Mouse (Mus musculus): ENCODE measurements at regions not wholly inside any gene's neighbourhood (a gene's known extent, or its start where the extent isn't known, plus 50 kb on each side); places are given as distances from the start of the nearest gene placed in this dataset.

DNA sequence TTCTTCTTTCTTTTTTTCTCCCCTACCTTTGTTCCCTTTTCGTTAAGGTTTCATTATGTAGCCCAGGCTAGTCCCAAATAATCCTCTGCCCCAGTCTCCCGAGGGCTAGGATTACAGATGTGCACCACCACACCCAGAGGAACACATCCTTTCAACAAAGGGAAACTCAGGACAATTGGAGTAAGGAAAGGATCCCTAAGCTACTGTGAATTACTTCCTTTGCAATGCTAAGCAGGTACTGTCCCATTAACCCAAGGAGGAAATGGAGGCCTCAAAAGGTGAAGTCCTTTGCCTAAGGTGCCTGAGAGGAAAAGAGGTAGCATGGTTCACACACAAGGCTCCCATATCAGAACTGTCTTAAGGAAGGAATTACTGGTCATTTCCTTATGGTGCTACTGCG is 157.2 kb downstream of the En1 start:
- DNase-seq (ENCODE audit: low spot score in 2 of 2), result no peak

- no peak for DNase-seq (ENCODE audit: low spot score in 2 of 2)
These were observed 159.1 kb downstream of the En1 start for GRCm38 (mm10) chr1:120761364-120761763.

DNA sequence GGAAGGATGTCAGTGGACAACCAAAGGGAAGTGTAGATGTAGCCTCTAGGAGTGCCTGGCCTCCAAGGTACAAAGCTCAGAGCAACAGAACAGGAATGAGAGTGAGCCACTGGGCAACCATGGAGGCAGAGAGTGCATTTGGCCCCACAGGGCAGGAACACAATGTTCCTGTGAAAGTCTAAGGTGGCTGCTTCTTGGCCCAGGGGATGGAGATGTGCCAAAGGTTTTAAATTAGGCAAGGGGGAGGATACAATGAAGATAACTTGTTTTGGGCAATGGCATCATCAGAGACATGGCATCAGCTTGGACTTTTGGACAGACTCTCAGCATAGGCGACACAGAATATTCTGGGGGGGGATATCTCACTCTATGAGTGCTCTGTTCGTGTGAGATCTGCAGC is 160.3 kb downstream of the En1 start:
- no peak for DNase-seq (ENCODE audit: low spot score in 2 of 2)

- DNase-seq (ENCODE audit: low spot score in 2 of 2), result no peak
These were observed 160.8 kb downstream of the En1 start for GRCm38 (mm10) chr1:120762921-120763595.

DNA sequence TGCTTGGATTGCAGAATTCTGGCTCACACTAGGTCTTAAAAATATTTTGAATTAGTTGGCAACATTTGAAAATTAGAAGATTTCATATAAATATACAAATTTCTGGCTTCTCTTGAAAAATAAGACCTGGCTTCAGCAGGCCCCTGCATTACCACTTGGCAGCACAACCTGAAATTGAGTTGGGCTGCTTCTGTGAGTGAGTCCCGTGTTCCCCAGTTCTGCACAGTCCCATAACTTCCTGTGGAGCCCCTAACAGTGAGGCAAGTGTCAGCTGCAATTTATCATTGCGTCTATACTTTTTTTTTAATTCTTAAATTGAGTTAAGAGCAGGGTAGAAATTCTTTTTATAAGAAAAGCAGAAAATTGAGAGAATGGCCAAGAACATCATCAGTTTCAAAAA is 164.8 kb downstream of the En1 start:
- no peak for DNase-seq (ENCODE audit: low spot score in 2 of 2)

- DNase-seq (ENCODE audit: low spot score in 2 of 2), result no peak
These were observed 169.1 kb downstream of the En1 start for GRCm38 (mm10) chr1:120771269-120771668.

DNA sequence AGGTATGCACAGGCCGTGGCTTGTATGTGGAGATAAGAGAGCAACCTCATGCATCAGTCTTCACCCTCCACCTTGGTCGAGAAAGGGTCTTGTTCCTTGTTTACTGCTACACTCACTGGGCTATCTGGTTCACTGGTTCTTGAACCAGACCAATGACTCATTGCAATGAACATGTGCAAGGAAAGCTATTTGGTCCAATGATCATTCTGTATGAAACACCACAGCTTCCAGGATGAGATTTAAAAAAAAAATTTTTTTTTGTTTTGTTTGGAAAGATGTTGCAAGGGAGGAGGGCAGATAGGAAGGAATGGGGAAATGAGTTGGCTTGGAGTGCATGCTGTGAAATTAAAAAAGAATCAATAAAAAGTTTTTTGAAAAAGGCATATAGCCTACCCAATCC is 174.7 kb downstream of the En1 start:
- DNase-seq (ENCODE audit: low spot score in 2 of 2), result no peak

GRCm38 (mm10) chr1:120777468-120777867 is 175.2 kb downstream of the En1 start:
- DNase-seq (ENCODE audit: low spot score in 2 of 2), result no peak

DNA sequence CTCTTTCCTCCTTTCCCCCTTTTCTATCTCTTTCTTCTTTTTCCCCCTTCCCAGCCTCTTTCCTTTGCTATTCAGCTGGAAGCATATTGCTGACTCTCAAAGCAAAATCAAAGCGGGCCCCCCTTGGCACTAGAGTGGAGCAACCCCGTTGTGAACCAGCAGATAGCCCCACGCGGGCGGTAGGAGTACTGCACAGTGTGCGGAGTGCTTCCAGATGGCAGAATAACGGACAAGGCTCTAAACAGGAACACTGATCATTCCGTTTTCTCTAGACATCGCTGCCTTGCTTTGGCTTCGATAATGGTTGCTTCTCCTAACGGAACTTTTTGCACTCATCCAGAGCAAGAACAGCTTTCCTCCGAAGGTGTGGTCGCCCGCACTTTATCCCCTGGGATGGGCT is 193.0 kb downstream of the En1 start:
- peak in 1 of 2 experiments; percentile 3 for DNase-seq (ENCODE audit: low spot score in 2 of 2)

DNA sequence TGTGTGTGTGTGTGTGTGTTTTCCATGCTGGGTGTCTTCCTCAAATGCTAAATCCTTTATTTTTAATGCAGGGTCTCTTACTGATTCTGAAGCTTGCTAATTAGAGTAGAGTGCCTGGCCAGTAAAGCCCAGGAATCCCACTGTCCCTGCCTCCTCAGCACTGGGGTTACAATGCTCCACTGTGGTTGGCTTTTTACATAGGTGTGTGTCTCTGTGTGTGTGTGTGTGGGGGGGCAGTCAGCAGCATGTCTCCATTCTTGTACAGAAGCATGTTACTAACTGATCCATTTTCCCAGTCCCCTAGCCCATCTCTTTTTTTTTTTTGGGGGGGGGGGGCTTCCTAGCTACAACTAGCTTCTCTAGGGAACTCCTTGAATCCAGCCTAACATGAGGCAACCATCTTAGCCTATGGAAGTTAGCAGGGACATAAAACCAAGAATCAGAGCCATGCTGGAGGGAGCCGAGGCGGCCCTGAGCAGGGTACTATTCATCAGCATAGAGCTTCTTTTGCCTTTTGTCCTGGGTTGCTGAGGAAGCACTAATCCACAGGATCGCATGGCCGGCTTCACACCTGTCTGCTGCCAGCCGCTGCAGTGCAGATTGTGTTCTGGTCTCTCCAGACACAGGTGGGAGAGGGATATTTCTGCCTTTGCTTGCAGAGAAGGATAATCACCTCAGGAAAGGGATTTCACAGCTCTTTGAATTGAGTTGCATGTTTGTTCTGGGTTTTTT is 199.2 kb downstream of the En1 start:
- no peak for DNase-seq (ENCODE audit: low spot score in 2 of 2)

- no peak for DNase-seq (ENCODE audit: low spot score in 2 of 2)
These were observed 199.8 kb downstream of the En1 start for GRCm38 (mm10) chr1:120801980-120802364.

DNA sequence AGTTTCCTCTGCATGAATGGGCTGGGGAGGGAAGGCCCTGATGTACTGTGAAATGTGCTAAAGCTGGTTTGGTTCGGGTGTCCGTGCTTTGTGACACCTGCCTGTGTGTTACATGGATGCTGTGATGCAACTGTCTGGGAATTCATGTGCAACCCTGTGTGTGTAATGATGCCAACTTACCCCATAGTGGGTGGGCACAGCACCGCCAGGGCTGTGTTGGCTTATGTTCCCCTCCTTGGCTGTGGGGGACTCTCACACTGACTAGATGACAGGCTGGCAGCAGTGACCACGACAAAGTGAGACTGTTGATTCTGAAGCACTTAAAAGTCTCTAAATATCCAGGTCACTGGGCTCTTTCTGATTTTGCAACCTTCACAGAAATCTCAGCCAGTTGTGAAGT is 212.2 kb downstream of the En1 start:
- DNase-seq (ENCODE audit: low spot score in 2 of 2), result no peak

- no peak for DNase-seq (ENCODE audit: low spot score in 2 of 2)
These were observed 214.1 kb downstream of the En1 start for GRCm38 (mm10) chr1:120816237-120816820.

- DNase-seq (ENCODE audit: low spot score in 2 of 2), result no peak
These were observed 215.3 kb downstream of the En1 start for GRCm38 (mm10) chr1:120817563-120817962.

- no peak for DNase-seq (ENCODE audit: low spot score in 2 of 2)
These were observed 229.8 kb downstream of the En1 start for GRCm38 (mm10) chr1:120831975-120832374.

DNA sequence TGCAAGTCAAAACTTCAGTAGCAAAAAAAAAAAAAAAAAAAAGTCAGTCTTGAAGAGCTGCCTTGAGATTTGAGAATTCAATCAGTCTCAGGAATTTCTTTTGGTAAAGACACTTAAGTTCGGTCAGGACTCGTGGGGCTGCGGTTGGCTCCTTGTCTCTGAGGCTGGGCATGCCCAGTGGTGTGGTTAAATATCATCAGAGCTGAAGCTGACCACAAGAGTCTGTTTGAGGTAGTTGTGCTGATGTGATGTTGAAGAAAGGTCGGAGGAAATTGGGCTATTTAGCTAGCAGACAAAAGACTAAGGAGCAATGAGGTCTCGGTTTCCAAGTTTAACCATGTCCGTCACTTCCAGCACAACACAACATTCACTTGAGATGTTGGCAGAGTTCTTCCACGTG is 240.4 kb downstream of the En1 start:
- DNase-seq (ENCODE audit: low spot score in 2 of 2), result no peak

DNA sequence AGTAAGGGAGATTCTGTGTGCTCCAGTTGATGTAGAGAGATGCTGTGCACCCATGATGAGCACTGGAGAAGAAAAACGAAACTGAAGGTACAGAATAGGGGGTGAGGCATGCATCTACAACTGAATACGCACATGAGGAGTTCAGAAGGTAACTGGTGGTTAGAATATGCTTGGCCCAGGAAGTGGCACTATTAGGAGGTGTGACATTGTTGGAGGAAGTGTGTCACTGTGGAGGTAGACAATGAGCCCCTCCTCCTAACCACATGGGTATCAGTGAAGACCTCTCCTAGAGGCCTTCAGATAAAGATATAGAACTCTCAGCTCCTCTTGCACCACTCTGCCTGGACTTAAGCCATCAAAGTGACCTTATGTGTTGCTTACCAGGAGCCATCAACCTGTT is 243.9 kb downstream of the En1 start:
- no peak for DNase-seq (ENCODE audit: low spot score in 2 of 2)

GRCm38 (mm10) chr1:120851860-120852503 is 249.8 kb downstream of the En1 start:
- DNase-seq (ENCODE audit: low spot score in 2 of 2), result no peak

GRCm38 (mm10) chr1:120857566-120857965 is 255.3 kb downstream of the En1 start:
- no peak for DNase-seq (ENCODE audit: low spot score in 2 of 2)

DNA sequence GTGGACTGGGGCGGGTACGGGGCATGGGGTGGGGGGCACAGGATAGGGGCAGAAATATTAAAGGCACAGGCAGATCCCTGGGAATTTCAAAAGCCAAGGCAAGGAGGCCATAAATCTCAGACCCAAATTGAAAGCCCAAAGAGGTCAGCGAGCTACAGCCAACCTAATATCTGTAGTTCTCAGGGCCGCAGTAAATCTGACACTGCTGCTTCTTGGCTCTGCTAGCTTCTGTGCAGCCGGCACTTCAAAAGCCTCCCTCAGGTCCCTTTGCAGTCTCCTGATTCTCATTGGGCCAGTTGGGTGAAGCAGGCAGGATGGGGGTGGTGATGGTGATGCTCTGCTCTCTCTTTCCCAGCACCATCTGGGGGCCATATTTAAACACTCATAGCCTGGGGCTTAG is 257.3 kb downstream of the En1 start:
- DNase-seq (ENCODE audit: low spot score in 2 of 2), result no peak

DNA sequence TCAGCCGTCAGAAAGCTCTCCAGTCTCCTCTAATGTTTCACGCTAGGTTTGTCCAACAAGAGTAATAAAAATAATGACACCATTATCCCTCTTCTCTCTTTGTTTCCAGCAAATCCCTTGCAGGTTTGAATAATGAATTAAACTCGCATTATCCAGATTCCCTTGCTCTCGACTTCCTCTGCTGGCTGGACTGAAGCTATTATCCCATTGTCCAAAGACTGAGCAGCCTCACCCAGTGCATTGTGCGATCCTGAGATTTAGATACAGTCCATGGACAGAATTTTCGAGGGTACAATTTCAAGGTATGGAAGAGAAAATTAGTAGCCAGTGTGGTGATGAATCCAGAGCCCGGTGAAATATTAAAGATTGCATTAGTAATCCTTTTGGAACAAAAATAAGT is 270.3 kb downstream of the En1 start:
- DNase-seq (ENCODE audit: low spot score in 2 of 2), result no peak

GRCm38 (mm10) chr1:120882959-120883549 is 280.8 kb downstream of the En1 start:
- DNase-seq (ENCODE audit: low spot score in 2 of 2), result no peak
